Mouse (Mus musculus): ENCODE results near the gene Rap1b. TPM values are rescaled to one million over a fixed set of nuclear protein-coding genes. Genes with fewer than 3 reads are reported as not detected.
A peak's percentile ranks its signal among the peaks of the same experiment; 100 is the strongest.

The Rap1b gene
- total RNA-seq, 1 experiment from 2014 or later: 126 TPM

GRCm38 (mm10) chr10:117836354-117836753 lies 9.5 kb downstream of the Rap1b start:
- ATAC-seq (replicated peaks in 1 of 2; ENCODE audit: insufficient read depth in 1 of 2, low FRiP score in 2 of 2, low TSS enrichment in 1 of 2, low read depth in 1 of 2, poor library complexity in 2 of 2, severe bottlenecking in 2 of 2): peak; percentile 46 to 66; a peak in 3 of 4 replicates

- no peak for ATAC-seq (replicated peaks in 1 of 2; ENCODE audit: insufficient read depth in 1 of 2, low FRiP score in 2 of 2, low TSS enrichment in 1 of 2, low read depth in 1 of 2, poor library complexity in 2 of 2, severe bottlenecking in 2 of 2)
Observed at GRCm38 (mm10) chr10:117835453-117835852, 10.4 kb downstream of the Rap1b start.

GRCm38 (mm10) chr10:117830797-117831196 lies 15.0 kb downstream of the Rap1b start:
- ATAC-seq (replicated peaks in 1 of 2; ENCODE audit: insufficient read depth in 1 of 2, low FRiP score in 2 of 2, low TSS enrichment in 1 of 2, low read depth in 1 of 2, poor library complexity in 2 of 2, severe bottlenecking in 2 of 2): no peak

- no peak for ATAC-seq (replicated peaks in 1 of 2; ENCODE audit: insufficient read depth in 1 of 2, low FRiP score in 2 of 2, low TSS enrichment in 1 of 2, low read depth in 1 of 2, poor library complexity in 2 of 2, severe bottlenecking in 2 of 2)
Observed at GRCm38 (mm10) chr10:117829472-117830155, 16.2 kb downstream of the Rap1b start.

GRCm38 (mm10) chr10:117829022-117829421 lies 16.8 kb downstream of the Rap1b start:
- ATAC-seq (replicated peaks in 1 of 2; ENCODE audit: insufficient read depth in 1 of 2, low FRiP score in 2 of 2, low TSS enrichment in 1 of 2, low read depth in 1 of 2, poor library complexity in 2 of 2, severe bottlenecking in 2 of 2): no peak

- ATAC-seq (replicated peaks in 1 of 2; ENCODE audit: insufficient read depth in 1 of 2, low FRiP score in 2 of 2, low TSS enrichment in 1 of 2, low read depth in 1 of 2, poor library complexity in 2 of 2, severe bottlenecking in 2 of 2): no peak
Observed at GRCm38 (mm10) chr10:117828536-117828935, 17.3 kb downstream of the Rap1b start.

GRCm38 (mm10) chr10:117824647-117825046 lies 21.2 kb downstream of the Rap1b start:
- no peak; a peak in 1 of 4 replicates for ATAC-seq (replicated peaks in 1 of 2; ENCODE audit: insufficient read depth in 1 of 2, low FRiP score in 2 of 2, low TSS enrichment in 1 of 2, low read depth in 1 of 2, poor library complexity in 2 of 2, severe bottlenecking in 2 of 2)

- ATAC-seq (replicated peaks in 1 of 2; ENCODE audit: insufficient read depth in 1 of 2, low FRiP score in 2 of 2, low TSS enrichment in 1 of 2, low read depth in 1 of 2, poor library complexity in 2 of 2, severe bottlenecking in 2 of 2): no peak
Observed at GRCm38 (mm10) chr10:117824139-117824538, 21.7 kb downstream of the Rap1b start.

- ATAC-seq (replicated peaks in 1 of 2; ENCODE audit: insufficient read depth in 1 of 2, low FRiP score in 2 of 2, low TSS enrichment in 1 of 2, low read depth in 1 of 2, poor library complexity in 2 of 2, severe bottlenecking in 2 of 2): no peak
Observed at GRCm38 (mm10) chr10:117823321-117823720, 22.5 kb downstream of the Rap1b start.

GRCm38 (mm10) chr10:117818600-117818999 lies 27.2 kb downstream of the Rap1b start:
- peak in 1 of 2 experiments; percentile 77; a peak in 2 of 4 replicates for ATAC-seq (replicated peaks in 1 of 2; ENCODE audit: insufficient read depth in 1 of 2, low FRiP score in 2 of 2, low TSS enrichment in 1 of 2, low read depth in 1 of 2, poor library complexity in 2 of 2, severe bottlenecking in 2 of 2)

GRCm38 (mm10) chr10:117816721-117817120 lies 29.1 kb downstream of the Rap1b start:
- no peak for ATAC-seq (replicated peaks in 1 of 2; ENCODE audit: insufficient read depth in 1 of 2, low FRiP score in 2 of 2, low TSS enrichment in 1 of 2, low read depth in 1 of 2, poor library complexity in 2 of 2, severe bottlenecking in 2 of 2)

- ATAC-seq (replicated peaks in 1 of 2; ENCODE audit: insufficient read depth in 1 of 2, low FRiP score in 2 of 2, low TSS enrichment in 1 of 2, low read depth in 1 of 2, poor library complexity in 2 of 2, severe bottlenecking in 2 of 2): no peak
Observed at GRCm38 (mm10) chr10:117812501-117812900, 33.3 kb downstream of the Rap1b start.

GRCm38 (mm10) chr10:117811555-117811954 lies 34.3 kb downstream of the Rap1b start:
- ATAC-seq (replicated peaks in 1 of 2; ENCODE audit: insufficient read depth in 1 of 2, low FRiP score in 2 of 2, low TSS enrichment in 1 of 2, low read depth in 1 of 2, poor library complexity in 2 of 2, severe bottlenecking in 2 of 2): no peak

- no peak for ATAC-seq (replicated peaks in 1 of 2; ENCODE audit: insufficient read depth in 1 of 2, low FRiP score in 2 of 2, low TSS enrichment in 1 of 2, low read depth in 1 of 2, poor library complexity in 2 of 2, severe bottlenecking in 2 of 2)
Observed at GRCm38 (mm10) chr10:117810506-117810905, 35.3 kb downstream of the Rap1b start.

GRCm38 (mm10) chr10:117808068-117808467 lies 37.8 kb downstream of the Rap1b start:
- ATAC-seq (replicated peaks in 1 of 2; ENCODE audit: insufficient read depth in 1 of 2, low FRiP score in 2 of 2, low TSS enrichment in 1 of 2, low read depth in 1 of 2, poor library complexity in 2 of 2, severe bottlenecking in 2 of 2): peak; percentile 70 to 72

- no peak for ATAC-seq (replicated peaks in 1 of 2; ENCODE audit: insufficient read depth in 1 of 2, low FRiP score in 2 of 2, low TSS enrichment in 1 of 2, low read depth in 1 of 2, poor library complexity in 2 of 2, severe bottlenecking in 2 of 2)
Observed at GRCm38 (mm10) chr10:117805919-117806318, 39.9 kb downstream of the Rap1b start.

GRCm38 (mm10) chr10:117803870-117804850 lies 41.7 kb downstream of the Rap1b start:
- no peak; a peak in 1 of 4 replicates for ATAC-seq (replicated peaks in 1 of 2; ENCODE audit: insufficient read depth in 1 of 2, low FRiP score in 2 of 2, low TSS enrichment in 1 of 2, low read depth in 1 of 2, poor library complexity in 2 of 2, severe bottlenecking in 2 of 2)

GRCm38 (mm10) chr10:117801886-117802285 lies 43.9 kb downstream of the Rap1b start:
- ATAC-seq (replicated peaks in 1 of 2; ENCODE audit: insufficient read depth in 1 of 2, low FRiP score in 2 of 2, low TSS enrichment in 1 of 2, low read depth in 1 of 2, poor library complexity in 2 of 2, severe bottlenecking in 2 of 2): no peak
